ENCODE assay signal across 19 mouse cellular contexts in genomic region chr7:46110079-46110478, GRCm38 (mm10). TPM values are rescaled to one million over a fixed set of nuclear protein-coding genes. Genes with fewer than 3 reads are reported as not detected.
"Had no signal": no experiment of that assay in that cellular context is flagged by ENCODE, and none has a peak within 500 bp of the region (broad histone marks: within the 10 kb centered on the region; RNA-seq: fewer than 3 reads in every experiment).

No protein-coding gene starts in this region.

- DNase-seq: lung, adult 2 months; lung, postnatal 14 days; lung, postnatal 36 days; right cerebral cortex, postnatal 14 days; right cerebral cortex, postnatal 4 days; spleen, adult 18-20 months; thymus, adult 18-20 months; thymus, postnatal 14 days; thymus, postnatal 36 days had no signal

- H3K36me3 ChIP-seq: lung, embryonic 15.5 days; midbrain, embryonic 13.5 days; midbrain, embryonic 15.5 days; neural tube, embryonic 12.5 days had no signal

- H3K9me3 ChIP-seq: lung, embryonic 15.5 days; megakaryocyte, embryonic 14.5 days; midbrain, embryonic 13.5 days; midbrain, embryonic 15.5 days; neural tube, embryonic 12.5 days had no signal

- H3K27ac ChIP-seq: lung, embryonic 15.5 days; macrophage; midbrain, embryonic 13.5 days; midbrain, embryonic 15.5 days; neural tube, embryonic 12.5 days had no signal

- H3K27me3 ChIP-seq: midbrain, embryonic 13.5 days; midbrain, embryonic 15.5 days had no signal

- ATAC-seq: lung, postnatal 0 days; midbrain, embryonic 13.5 days; midbrain, embryonic 15.5 days had no signal

- H3K4me3 ChIP-seq: lung, embryonic 15.5 days; megakaryocyte, embryonic 14.5 days; midbrain, embryonic 13.5 days; midbrain, embryonic 15.5 days; neural tube, embryonic 12.5 days had no signal

- H3K4me1 ChIP-seq: lung, embryonic 15.5 days; megakaryocyte, embryonic 14.5 days had no signal

RNA-seq across cellular contexts. Expression of gene Kcnj11, which starts 9.5 kb away (rescaled TPM):
- total RNA-seq: megakaryocyte progenitor cell, adult 5-6 weeks; monocyte, adult 5-6 weeks; neutrophil, adult 5-6 weeks had no signal
- polyA plus RNA-seq: macrophage had no signal
